Mouse (Mus musculus) myocyte (in vitro differentiated cells): ENCODE measurements around the gene Batf3. TPM values are rescaled to one million over a fixed set of nuclear protein-coding genes. Genes with fewer than 3 reads are reported as not detected.

Experiments used
- H3K27me3 ChIP-seq: one replicate; pipeline ENCODE4 v1.6.1; 2011; ENCODE audit not compliant: control insufficient read depth, insufficient read depth, insufficient read length
- H3K36me3 ChIP-seq: one replicate; pipeline ENCODE4 v1.6.1; 2011; ENCODE audit not compliant: control insufficient read depth, insufficient read depth
- H3K4me2 ChIP-seq: one replicate; pipeline ENCODE4 v1.6.1; 2011; ENCODE audit warnings: low read depth, control low read depth
- H3K4me3 ChIP-seq: one replicate; pipeline ENCODE4 v1.5.1; 2011; ENCODE audit warnings: mild to moderate bottlenecking, control low read depth, moderate library complexity
- H3K79me2 ChIP-seq: one replicate; pipeline ENCODE4 v1.6.1; 2011; ENCODE audit not compliant: control insufficient read depth, insufficient read depth
- H3ac ChIP-seq: one replicate; pipeline ENCODE4 v1.6.1; 2011; ENCODE audit not compliant: control insufficient read depth, insufficient read length
- CEBPB ChIP-seq: IDR thresholded peaks from 2 replicates; pipeline ENCODE4 v1.6.1; 2011; ENCODE audit warnings: mild to moderate bottlenecking, moderate library complexity; ENCODE audit not compliant: poor library complexity, insufficient read depth, severe bottlenecking
- E2F4 ChIP-seq: IDR thresholded peaks from one replicate; pipeline ENCODE4 v1.6.1; 2011; ENCODE audit warnings: mild to moderate bottlenecking, control low read depth, moderate library complexity; ENCODE audit not compliant: insufficient read depth
- MAX ChIP-seq: IDR thresholded peaks from one replicate; pipeline ENCODE4 v1.6.1; 2011; ENCODE audit warnings: low read depth, mild to moderate bottlenecking, control low read depth
- MYOD1 ChIP-seq, 3 experiments: IDR thresholded peaks; one replicate each; pipeline ENCODE4 v1.6.1; 2011; ENCODE audit warnings: control low read depth in 2 of 3, low read depth in 2 of 3, mild to moderate bottlenecking in 2 of 3, moderate library complexity in 1 of 3; ENCODE audit not compliant: insufficient read length in 2 of 3, control insufficient read depth in 1 of 3
- MYOG ChIP-seq, 3 experiments: IDR thresholded peaks; one replicate each; pipeline ENCODE4 v1.6.1; 2011; ENCODE audit warnings: control low read depth in 2 of 3, low read depth in 2 of 3, mild to moderate bottlenecking in 2 of 3; ENCODE audit not compliant: insufficient read length in 2 of 3, control insufficient read depth in 1 of 3, insufficient read depth in 1 of 3
- POLR2A ChIP-seq: IDR thresholded peaks from one replicate; pipeline ENCODE4 v1.6.1; 2011; ENCODE audit warnings: low read depth, mild to moderate bottlenecking, control low read depth, moderate library complexity; ENCODE audit not compliant: insufficient read length
- POLR2AphosphoS2 ChIP-seq: IDR thresholded peaks from one replicate; pipeline ENCODE4 v1.6.1; 2011; ENCODE audit warnings: low read depth, control low read depth; ENCODE audit not compliant: insufficient read length
- REST ChIP-seq: IDR thresholded peaks from one replicate; pipeline ENCODE4 v1.6.1; 2011; ENCODE audit warnings: mild to moderate bottlenecking, control low read depth, moderate library complexity; ENCODE audit not compliant: insufficient read depth, insufficient read length
- SRF ChIP-seq: IDR thresholded peaks from one replicate; pipeline ENCODE4 v1.6.1; 2011; ENCODE audit warnings: low read depth; ENCODE audit not compliant: control insufficient read depth, insufficient read length
- TCF12 ChIP-seq: IDR thresholded peaks from one replicate; pipeline ENCODE4 v1.6.1; 2011; ENCODE audit warnings: mild to moderate bottlenecking, control low read depth; ENCODE audit not compliant: poor library complexity, insufficient read depth, severe bottlenecking
- TCF3 ChIP-seq: IDR thresholded peaks from one replicate; pipeline ENCODE4 v1.6.1; 2011; ENCODE audit warnings: low read depth, control low read depth; ENCODE audit not compliant: insufficient read length
- USF1 ChIP-seq: IDR thresholded peaks from one replicate; pipeline ENCODE4 v1.6.1; 2011; ENCODE audit warnings: low read depth, mild to moderate bottlenecking, control low read depth, moderate library complexity
- polyA plus RNA-seq: library from polyadenylated mRNA; unstranded; fragments of >200 nt; fragmentation: generic; extraction: Trizol; gene quantifications from one replicate; pipeline ENCODE4 v1.2.1, GENCODE M21; 2012; ENCODE audit warnings: missing spikeins

Batf3 gene
- 0.07 TPM for polyA plus RNA-seq

GRCm38 (mm10) chr1:191097802-191098747, at the start of gene Batf3:
Gene Batf3, plus strand, starts transcription at chr1:191097847.
- Histone ChIP-seq H3K4me3 (no peak within 1 kb of the TSS), H3ac (no peak within 1 kb of the TSS), H3K36me3 (no peaks in the 10 kb centered on the region), H3K79me2 (no peaks in the 10 kb centered on the region), H3K27me3 (peaks cover 9% of the 10 kb centered on the region), H3K4me2 (peak within 1 kb of the TSS; percentile 58)
- no peak for TF ChIP-seq REST
- TF ChIP-seq CEBPB = no peak
- no peak for TF ChIP-seq SRF

GRCm38 (mm10) chr1:191053555-191053954, 44.1 kb upstream of the Batf3 start:
- Histone ChIP-seq H3K27me3 (no peaks in the 10 kb centered on the region), H3K4me2 (no peak overlapping the region), H3K4me3 (no peak overlapping the region), H3K79me2 (no peaks in the 10 kb centered on the region), H3ac (no peak overlapping the region), H3K36me3 (no peaks in the 10 kb centered on the region)
- TF ChIP-seq POLR2A = no peak
- no peak for TF ChIP-seq MAX
- TF ChIP-seq MYOD1 (IDR thresholded peaks at IDR 0.05; ENCODE audit: control insufficient read depth in 1 of 3, insufficient read length in 2 of 3, low read depth in 2 of 3) = no peak
- no peak for TF ChIP-seq E2F4
- TF ChIP-seq CEBPB = no peak
- no peak for TF ChIP-seq REST
- no peak for TF ChIP-seq TCF12
- no peak for TF ChIP-seq POLR2AphosphoS2
- TF ChIP-seq SRF = no peak
- no peak for TF ChIP-seq TCF3
- no peak for TF ChIP-seq USF1
- TF ChIP-seq MYOG (IDR thresholded peaks at IDR 0.05; ENCODE audit: control insufficient read depth in 1 of 3, insufficient read depth in 1 of 3, insufficient read length in 2 of 3, low read depth in 2 of 3) = no peak

- H3K4me2 ChIP-seq = no peak overlapping the region
- TF ChIP-seq TCF3 = no peak
- TF ChIP-seq SRF = no peak
- TF ChIP-seq USF1 = no peak
- TF ChIP-seq TCF12 = no peak
- TF ChIP-seq POLR2A = no peak
- TF ChIP-seq POLR2AphosphoS2 = no peak
- TF ChIP-seq REST = no peak
- no peak for TF ChIP-seq E2F4
- no peak for TF ChIP-seq CEBPB
- TF ChIP-seq MYOG (IDR thresholded peaks at IDR 0.05; ENCODE audit: control insufficient read depth in 1 of 3, insufficient read depth in 1 of 3, insufficient read length in 2 of 3, low read depth in 2 of 3) = peak in 1 of 3 experiments; percentile 8
- peak in 2 of 3 experiments; percentile 8 to 33 for TF ChIP-seq MYOD1 (IDR thresholded peaks at IDR 0.05; ENCODE audit: control insufficient read depth in 1 of 3, insufficient read length in 2 of 3, low read depth in 2 of 3)
- no peak for TF ChIP-seq MAX
- no peaks in the 10 kb centered on the region for H3K36me3 ChIP-seq
- no peaks in the 10 kb centered on the region for H3K27me3 ChIP-seq
- no peak overlapping the region for H3K4me3 ChIP-seq
- H3K79me2 ChIP-seq = no peaks in the 10 kb centered on the region
- H3ac ChIP-seq = no peak overlapping the region
Measured at GRCm38 (mm10) chr1:191054870-191055532, 42.6 kb upstream of the Batf3 start.

- Histone ChIP-seq H3K79me2 (no peaks in the 10 kb centered on the region), H3K27me3 (no peaks in the 10 kb centered on the region), H3K4me2 (no peak overlapping the region), H3ac (no peak overlapping the region), H3K4me3 (no peak overlapping the region), H3K36me3 (no peaks in the 10 kb centered on the region)
- no peak for TF ChIP-seq MYOD1 (IDR thresholded peaks at IDR 0.05; ENCODE audit: control insufficient read depth in 1 of 3, insufficient read length in 2 of 3, low read depth in 2 of 3)
- TF ChIP-seq REST = no peak
- TF ChIP-seq CEBPB = no peak
- TF ChIP-seq SRF = no peak
- no peak for TF ChIP-seq MAX
- TF ChIP-seq TCF3 = no peak
- no peak for TF ChIP-seq POLR2A
- TF ChIP-seq MYOG (IDR thresholded peaks at IDR 0.05; ENCODE audit: control insufficient read depth in 1 of 3, insufficient read depth in 1 of 3, insufficient read length in 2 of 3, low read depth in 2 of 3) = no peak
- TF ChIP-seq USF1 = no peak
- no peak for TF ChIP-seq POLR2AphosphoS2
- TF ChIP-seq E2F4 = no peak
- TF ChIP-seq TCF12 = no peak
Measured at GRCm38 (mm10) chr1:191055533-191055873, 42.1 kb upstream of the Batf3 start.
